Mouse (Mus musculus) heart, embryonic 11.5 days (tissue): ENCODE measurements around the gene Nedd9. TPM values are rescaled to one million over a fixed set of nuclear protein-coding genes. Genes with fewer than 3 reads are reported as not detected.

ENCODE experiments used
- ATAC-seq: fragments of 200-750 bp; cut with Nextera tagmentation; replicated peaks from 2 replicates; pipeline ENCODE4 v1.8.0; 2017; ENCODE audit warnings: moderate library complexity; ENCODE audit not compliant: insufficient number of reproducible peaks, low FRiP score, low TSS enrichment
- H3K27ac ChIP-seq: fragments of 300-500 bp; sonication (generic); 2 replicates; pipeline ENCODE4 v1.5.1; 2014; ENCODE audit warnings: mild to moderate bottlenecking, low read depth, low read length
- H3K27me3 ChIP-seq: fragments of 300-500 bp; sonication (generic); 2 replicates; pipeline ENCODE4 v1.6.1; 2014; ENCODE audit warnings: mild to moderate bottlenecking, low read length, mixed read lengths; ENCODE audit not compliant: control insufficient read depth, insufficient read depth
- H3K36me3 ChIP-seq: fragments of 300-500 bp; sonication (generic); 2 replicates; pipeline ENCODE4 v1.6.1; 2014; ENCODE audit warnings: mild to moderate bottlenecking, low read length, moderate library complexity, mixed read lengths; ENCODE audit not compliant: control insufficient read depth, insufficient read depth
- H3K4me1 ChIP-seq: fragments of 300-500 bp; sonication (generic); 2 replicates; pipeline ENCODE4 v1.6.1; 2014; ENCODE audit warnings: low read length; ENCODE audit not compliant: control insufficient read depth, insufficient read depth
- H3K4me2 ChIP-seq: fragments of 300-500 bp; sonication (generic); 2 replicates; pipeline ENCODE4 v1.6.1; 2014; ENCODE audit warnings: mild to moderate bottlenecking, moderate library complexity
- H3K4me3 ChIP-seq: fragments of 300-500 bp; sonication (generic); 2 replicates; pipeline ENCODE4 v1.5.1; 2014; ENCODE audit warnings: low read depth, low read length
- H3K9ac ChIP-seq: fragments of 300-500 bp; sonication (generic); 2 replicates; pipeline ENCODE4 v1.6.1; 2014; ENCODE audit warnings: mild to moderate bottlenecking, low read depth, low read length, moderate library complexity
- H3K9me3 ChIP-seq: fragments of 300-500 bp; sonication (generic); replicated peaks from 2 replicates; pipeline ENCODE4 v1.6.1; 2016; ENCODE audit warnings: low read length; ENCODE audit not compliant: control insufficient read depth
- WGBS: fragments of 180-500 bp; shearing (Covaris S2); extraction: QIAGEN DNeasy Blood & Tissue Kit; methylation state at CpG from one replicate; pipeline ENCODE4 v1.1.7; 2014; ENCODE audit not compliant: insufficient replicate concordance; 5-methylcytosine and 5-hydroxymethylcytosine counted together
- polyA plus RNA-seq: library from polyadenylated mRNA; unstranded; fragments of >200 nt; fragmentation: Nextera tagmentation; extraction: Ambion mirVana; gene quantifications from 2 replicates; pipeline ENCODE4 v1.2.1, GENCODE M21; 2014

Gene Nedd9
- polyA plus RNA-seq, 1 experiment from 2014 or later = 19.2 TPM

GRCm38 (mm10) chr13:41502136-41502916 is 15.2 kb upstream of the Nedd9 start:
- H3K9me3 ChIP-seq = no peaks in the 10 kb centered on the region
- H3K9ac ChIP-seq = no peak overlapping the region
- no peaks in the 10 kb centered on the region for H3K36me3 ChIP-seq
- no peaks in the 10 kb centered on the region for H3K27me3 ChIP-seq
- no peaks in the 10 kb centered on the region for H3K4me1 ChIP-seq
- no peak overlapping the region for H3K4me2 ChIP-seq
- no peak overlapping the region for H3K4me3 ChIP-seq
- no peak for ATAC-seq
- WGBS = 63% methylated on average over 12 of the region's 12 CpGs
- no peak overlapping the region for H3K27ac ChIP-seq

GRCm38 (mm10) chr13:41500793-41501192 is 13.6 kb upstream of the Nedd9 start:
- H3K36me3 ChIP-seq = no peaks in the 10 kb centered on the region
- no peak for ATAC-seq
- 74% methylated on average over 3 of the region's 3 CpGs for WGBS
- no peak overlapping the region for H3K9ac ChIP-seq
- no peak overlapping the region for H3K4me2 ChIP-seq
- no peak overlapping the region for H3K27ac ChIP-seq
- no peak overlapping the region for H3K4me3 ChIP-seq
- no peaks in the 10 kb centered on the region for H3K4me1 ChIP-seq
- H3K9me3 ChIP-seq = no peaks in the 10 kb centered on the region
- H3K27me3 ChIP-seq = no peaks in the 10 kb centered on the region

- Histone ChIP-seq H3K36me3 (no peaks in the 10 kb centered on the region), H3K4me2 (no peak overlapping the region), H3K4me1 (no peaks in the 10 kb centered on the region), H3K9me3 (no peaks in the 10 kb centered on the region), H3K9ac (no peak overlapping the region), H3K4me3 (no peak overlapping the region), H3K27me3 (no peaks in the 10 kb centered on the region), H3K27ac (no peak overlapping the region)
- ATAC-seq = no peak
- WGBS = 69% methylated on average over 2 of the region's 2 CpGs
Measured at GRCm38 (mm10) chr13:41498611-41499121, 11.5 kb upstream of the Nedd9 start.

DNA sequence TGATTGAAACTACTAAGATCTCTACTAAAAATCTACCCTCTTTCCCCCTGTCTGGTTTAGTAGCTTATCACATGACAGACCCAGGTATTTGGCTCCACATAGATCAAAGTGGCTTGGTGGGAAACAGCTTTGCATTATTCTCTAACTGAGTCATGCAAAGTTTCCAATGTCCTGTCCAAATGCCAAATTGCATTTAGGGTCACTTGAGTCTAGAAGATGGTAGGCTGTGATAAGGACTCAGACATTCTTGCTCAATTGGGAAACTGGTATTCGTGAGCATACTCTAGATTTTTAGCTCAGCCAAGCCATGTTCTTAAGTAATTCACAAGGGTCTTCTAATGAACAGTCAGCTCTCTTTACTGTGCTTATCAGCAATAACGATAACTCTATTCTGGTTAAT is 7.5 kb upstream of the Nedd9 start:
- no peaks in the 10 kb centered on the region for H3K27me3 ChIP-seq
- no peak overlapping the region for H3K4me3 ChIP-seq
- ATAC-seq = no peak
- H3K4me1 ChIP-seq = no peaks in the 10 kb centered on the region
- no peak overlapping the region for H3K9ac ChIP-seq
- WGBS = 67% methylated on average over 2 of the region's 2 CpGs
- H3K36me3 ChIP-seq = no peaks in the 10 kb centered on the region
- H3K4me2 ChIP-seq = no peak overlapping the region
- H3K27ac ChIP-seq = no peak overlapping the region
- no peaks in the 10 kb centered on the region for H3K9me3 ChIP-seq

- no peak overlapping the region for H3K9ac ChIP-seq
- no peak overlapping the region for H3K4me2 ChIP-seq
- H3K36me3 ChIP-seq = no peaks in the 10 kb centered on the region
- 79% methylated on average over 8 of the region's 8 CpGs for WGBS
- H3K9me3 ChIP-seq = no peaks in the 10 kb centered on the region
- H3K4me3 ChIP-seq = no peak overlapping the region
- H3K27ac ChIP-seq = no peak overlapping the region
- no peak for ATAC-seq
- no peaks in the 10 kb centered on the region for H3K4me1 ChIP-seq
- H3K27me3 ChIP-seq = no peaks in the 10 kb centered on the region
Measured at GRCm38 (mm10) chr13:41491981-41492702, 5.0 kb upstream of the Nedd9 start.

DNA sequence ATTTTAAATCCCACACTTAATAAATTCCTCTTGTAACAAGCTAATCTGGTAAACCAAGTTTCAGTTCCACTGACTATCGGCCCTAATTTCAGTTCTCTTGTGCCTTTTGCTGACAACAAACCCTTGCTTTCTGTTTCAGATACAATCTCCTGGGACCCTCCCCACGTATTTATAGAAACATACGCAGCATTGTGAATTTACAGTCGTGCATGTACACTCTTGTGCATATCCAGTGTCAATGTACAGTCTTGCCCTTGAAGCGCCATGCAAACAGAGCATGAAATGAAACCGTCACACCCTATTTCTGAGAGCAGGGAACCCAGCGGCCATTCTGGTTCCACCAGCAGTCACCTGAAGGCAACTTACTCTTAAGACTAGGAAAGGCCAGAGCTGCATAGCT is 4.4 kb upstream of the Nedd9 start:
- Histone ChIP-seq H3K4me3 (no peak overlapping the region), H3K27ac (no peak overlapping the region), H3K4me2 (no peak overlapping the region), H3K4me1 (peaks cover 4% of the 10 kb centered on the region; the same call in 1 of the 2 replicates), H3K36me3 (no peaks in the 10 kb centered on the region), H3K9ac (no peak overlapping the region), H3K27me3 (no peaks in the 10 kb centered on the region), H3K9me3 (no peaks in the 10 kb centered on the region)
- ATAC-seq = no peak
- 78% methylated on average over 7 of the region's 7 CpGs for WGBS

- no peaks in the 10 kb centered on the region for H3K9me3 ChIP-seq
- peaks cover 4% of the 10 kb centered on the region; the same call in 1 of the 2 replicates for H3K4me1 ChIP-seq
- no peak overlapping the region for H3K27ac ChIP-seq
- H3K27me3 ChIP-seq = no peaks in the 10 kb centered on the region
- 81% methylated on average over 8 of the region's 8 CpGs for WGBS
- H3K9ac ChIP-seq = no peak overlapping the region
- no peak overlapping the region for H3K4me2 ChIP-seq
- no peaks in the 10 kb centered on the region for H3K36me3 ChIP-seq
- H3K4me3 ChIP-seq = no peak overlapping the region
- ATAC-seq = no peak
Measured at GRCm38 (mm10) chr13:41490282-41490681, 3.1 kb upstream of the Nedd9 start.

GRCm38 (mm10) chr13:41489705-41490275 is 2.6 kb upstream of the Nedd9 start:
- H3K4me2 ChIP-seq = no peak overlapping the region
- H3K4me3 ChIP-seq = no peak overlapping the region
- 60% methylated on average over 9 of the region's 9 CpGs for WGBS

More at GRCm38 (mm10) chr13:41489705-41490275, 2.6 kb upstream of the Nedd9 start:
- H3K4me1 ChIP-seq = peaks cover 4% of the 10 kb centered on the region; the same call in 1 of the 2 replicates
- no peak for ATAC-seq
- no peaks in the 10 kb centered on the region for H3K9me3 ChIP-seq
- no peak overlapping the region for H3K27ac ChIP-seq
- no peak overlapping the region for H3K9ac ChIP-seq
- no peaks in the 10 kb centered on the region for H3K27me3 ChIP-seq
- no peaks in the 10 kb centered on the region for H3K36me3 ChIP-seq
